Mouse (Mus musculus) cerebellum, adult 11 months (tissue): ENCODE results near the gene Wrap53.
"Not testable (repeated sequence)": the region's sequence is repeated elsewhere in the genome, so short reads cannot be mapped to it uniquely, and the experiment has no call there.

Source experiments
- DNase-seq: peaks from one replicate; pipeline ENCODE4 v3.0.0; 2022

Gene Wrap53

DNA sequence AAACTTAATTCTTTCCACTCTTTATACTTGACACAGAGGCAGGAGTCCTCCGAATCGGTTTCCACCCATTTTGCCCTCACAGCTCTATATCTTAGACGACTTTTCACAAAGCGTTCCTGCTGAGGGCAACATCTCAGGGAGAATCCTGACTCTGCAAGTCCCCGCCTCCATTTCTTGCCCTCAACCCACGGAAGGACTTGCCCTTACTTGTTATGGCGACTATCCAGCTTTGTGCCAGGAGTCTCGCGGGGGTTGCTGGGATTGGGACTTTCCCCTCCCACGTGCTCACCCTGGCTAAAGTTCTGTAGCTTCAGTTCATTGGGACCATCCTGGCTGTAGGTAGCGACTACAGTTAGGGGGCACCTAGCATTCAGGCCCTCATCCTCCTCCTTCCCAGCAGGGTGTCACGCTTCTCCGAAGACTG lies at the start of gene Wrap53, which contains the start of gene Trp53:
Gene Wrap53, minus strand, starts transcription at position 165 of the 424 bp plus-strand sequence.
Gene Trp53, plus strand, starts transcription at position 269 of the 424 bp plus-strand sequence.
- DNase-seq = peak; percentile 83

DNA sequence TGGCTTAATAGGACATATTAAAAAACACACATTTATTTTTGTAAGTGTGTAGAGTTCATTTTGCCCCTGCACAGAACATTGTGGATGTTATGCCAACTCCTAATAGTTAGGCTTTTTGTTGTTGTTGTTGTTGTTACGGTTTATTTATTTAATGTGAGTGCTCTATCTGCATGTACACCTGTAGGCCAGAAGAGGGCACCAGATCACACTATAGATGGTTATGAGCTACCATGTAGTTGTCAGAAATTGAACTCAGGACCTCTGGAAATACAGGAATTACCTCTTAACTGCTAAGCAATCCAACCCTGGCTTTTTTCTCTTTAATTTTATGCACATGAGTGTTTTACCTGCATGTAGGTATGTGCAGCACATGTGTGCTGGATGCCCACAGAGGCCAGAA lies 49.7 kb upstream of the Wrap53 start:
- no peak for DNase-seq

DNA sequence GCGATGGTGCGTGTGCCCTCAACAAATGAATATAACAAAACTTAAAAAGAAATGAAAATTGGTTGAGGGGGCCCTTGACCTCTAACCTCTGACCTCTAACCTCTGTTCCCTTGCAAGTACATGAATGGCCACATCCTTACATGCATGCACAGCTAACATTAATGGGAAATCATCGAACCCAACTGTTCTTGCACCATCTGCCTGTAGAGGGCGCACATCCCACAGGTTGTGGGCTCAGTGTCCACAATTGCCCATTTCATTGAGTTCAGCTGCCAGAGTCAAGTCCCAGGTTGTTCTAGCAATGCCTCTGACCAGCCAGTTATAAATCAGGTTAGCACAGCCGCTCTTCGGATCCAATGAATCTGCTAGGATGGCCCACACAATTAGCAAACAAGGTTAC lies 48.2 kb upstream of the Wrap53 start:
- DNase-seq = peak; percentile 78

- DNase-seq = not testable (repeated sequence)
Measured at GRCm38 (mm10) chr11:69624339-69624738, 44.3 kb upstream of the Wrap53 start.

DNA sequence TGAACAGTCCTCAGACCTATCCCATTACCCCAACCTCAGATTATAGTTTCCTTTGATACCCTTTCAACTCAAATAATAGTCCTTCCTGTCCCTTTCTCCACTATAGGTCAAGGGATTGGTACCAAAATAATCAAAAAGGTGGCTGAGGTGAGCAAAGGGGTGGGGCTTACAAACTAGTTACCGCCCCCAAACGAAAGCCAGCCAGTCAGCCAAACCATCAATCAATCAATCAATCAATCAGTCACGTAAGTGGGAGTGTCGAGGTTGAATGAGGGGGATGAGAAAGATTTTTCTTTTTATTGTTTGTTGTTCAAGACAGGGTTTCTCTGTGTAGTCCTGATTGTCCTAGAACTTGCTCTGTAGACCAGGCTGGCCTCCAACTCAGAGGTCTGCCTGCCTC lies 43.0 kb upstream of the Wrap53 start:
- no peak for DNase-seq

GRCm38 (mm10) chr11:69622406-69622805 lies 42.4 kb upstream of the Wrap53 start:
- DNase-seq = no peak

DNA sequence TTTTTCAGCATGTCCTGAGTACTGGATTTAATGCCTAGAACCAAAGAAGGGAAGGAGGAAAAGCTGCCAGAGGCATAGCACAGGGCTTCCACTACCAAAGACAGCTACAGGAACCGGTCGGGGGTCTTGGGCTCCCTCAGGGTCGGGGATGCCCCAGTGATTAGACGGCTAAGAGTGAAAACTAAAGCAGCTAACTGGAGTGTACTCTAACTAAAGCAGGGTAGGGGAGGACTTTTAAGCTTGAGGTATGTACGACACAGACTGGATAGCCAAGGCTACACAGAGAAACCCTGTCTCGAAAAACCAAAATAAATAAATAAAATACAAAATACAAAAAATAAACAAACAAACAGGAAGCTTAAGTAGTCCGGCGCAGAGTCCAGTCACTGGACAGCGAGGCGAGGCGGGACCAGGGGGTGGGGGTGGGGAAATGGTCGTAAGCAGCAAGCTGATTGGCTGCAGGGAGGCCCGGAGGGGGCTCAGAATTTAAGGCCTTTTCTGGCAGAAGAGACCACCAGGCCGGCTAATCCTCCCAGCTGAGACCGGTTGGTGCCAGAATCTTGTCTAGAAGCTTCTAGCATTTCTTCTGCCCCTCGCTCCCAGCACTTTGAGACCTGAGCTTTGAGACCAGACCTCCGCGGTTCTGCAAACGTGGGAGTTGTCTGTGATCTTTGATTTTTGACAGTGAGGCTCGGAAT lies 41.7 kb upstream of the Wrap53 start, which contains the start of gene Sat2:
Gene Sat2, plus strand, starts transcription at position 454 of the 698 bp plus-strand sequence.
- DNase-seq = peak; percentile 54

DNA sequence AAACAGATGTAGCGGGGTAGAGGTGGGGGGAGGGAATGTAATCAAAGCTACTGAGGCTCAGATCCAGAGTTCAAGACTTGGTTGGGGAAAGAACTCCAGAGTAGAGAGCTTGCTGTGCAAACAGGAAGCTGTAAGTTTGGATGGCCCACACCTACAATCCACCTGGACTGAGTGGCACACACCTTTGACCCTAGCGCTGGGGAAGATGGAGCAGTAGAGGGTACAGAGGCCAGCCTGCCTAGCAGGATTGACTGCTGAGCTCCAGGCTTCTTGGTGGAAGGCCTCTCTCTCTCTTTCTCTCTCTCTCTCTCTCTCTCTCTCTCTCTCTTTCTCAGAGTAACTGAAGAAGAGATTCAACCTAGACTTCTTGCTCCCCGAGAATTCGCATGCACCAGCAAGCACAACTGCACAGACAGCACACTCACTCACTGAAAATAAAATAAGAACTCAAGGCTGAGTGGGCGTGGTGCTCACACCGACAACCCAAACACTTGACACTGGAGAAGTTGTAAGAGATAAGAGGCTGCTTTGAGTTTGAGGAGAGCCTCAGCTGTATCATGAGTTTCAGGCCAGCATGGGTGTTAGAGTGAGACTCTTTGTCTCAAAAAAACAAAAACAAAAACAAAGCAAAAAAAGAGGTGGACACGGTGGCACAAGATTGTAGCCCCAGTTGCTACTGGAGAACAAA lies 40.5 kb upstream of the Wrap53 start:
- DNase-seq = no peak

DNA sequence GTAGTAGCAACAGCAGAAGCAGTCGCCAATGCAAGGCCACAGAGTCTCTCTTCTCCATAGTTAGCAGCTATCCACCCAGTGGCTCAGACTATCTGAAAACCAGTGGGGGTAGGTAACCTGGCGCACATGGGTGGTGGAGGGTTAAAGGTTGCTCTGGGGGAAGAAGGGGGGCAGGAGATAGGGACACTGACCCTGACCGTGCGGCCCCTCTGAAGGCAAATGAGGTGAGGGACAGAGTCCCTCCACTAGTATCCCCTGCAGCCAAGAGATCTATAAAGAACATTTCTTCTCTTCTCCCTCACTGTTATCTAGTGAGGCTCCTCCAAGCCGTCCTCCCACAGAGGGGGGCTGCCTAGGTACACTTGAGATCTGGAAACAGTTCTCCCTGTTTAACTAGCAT lies 37.8 kb upstream of the Wrap53 start, which contains the start of gene Shbg:
Gene Shbg, minus strand, starts transcription at position 101 of the 400 bp plus-strand sequence.
- no peak for DNase-seq

- DNase-seq = no peak
Measured at GRCm38 (mm10) chr11:69616781-69617180, 36.7 kb upstream of the Wrap53 start.

DNA sequence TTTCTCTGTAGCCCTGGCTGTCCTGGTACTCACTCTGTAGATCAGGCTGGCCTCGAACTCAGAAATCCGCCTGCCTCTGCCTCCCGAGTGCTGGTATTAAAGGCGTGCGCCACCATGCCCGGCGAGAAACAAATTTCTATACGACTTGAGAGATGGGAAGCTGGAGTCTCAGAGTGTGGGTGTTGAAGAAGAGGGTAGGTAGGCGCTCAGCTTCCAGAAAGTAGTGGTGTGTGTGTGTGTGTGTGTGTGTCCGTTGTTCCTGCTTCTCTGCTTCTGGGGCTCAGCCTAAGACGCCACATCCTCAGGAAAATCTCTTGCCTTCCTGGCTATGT lies 34.2 kb upstream of the Wrap53 start:
- DNase-seq = not testable (repeated sequence)

DNA sequence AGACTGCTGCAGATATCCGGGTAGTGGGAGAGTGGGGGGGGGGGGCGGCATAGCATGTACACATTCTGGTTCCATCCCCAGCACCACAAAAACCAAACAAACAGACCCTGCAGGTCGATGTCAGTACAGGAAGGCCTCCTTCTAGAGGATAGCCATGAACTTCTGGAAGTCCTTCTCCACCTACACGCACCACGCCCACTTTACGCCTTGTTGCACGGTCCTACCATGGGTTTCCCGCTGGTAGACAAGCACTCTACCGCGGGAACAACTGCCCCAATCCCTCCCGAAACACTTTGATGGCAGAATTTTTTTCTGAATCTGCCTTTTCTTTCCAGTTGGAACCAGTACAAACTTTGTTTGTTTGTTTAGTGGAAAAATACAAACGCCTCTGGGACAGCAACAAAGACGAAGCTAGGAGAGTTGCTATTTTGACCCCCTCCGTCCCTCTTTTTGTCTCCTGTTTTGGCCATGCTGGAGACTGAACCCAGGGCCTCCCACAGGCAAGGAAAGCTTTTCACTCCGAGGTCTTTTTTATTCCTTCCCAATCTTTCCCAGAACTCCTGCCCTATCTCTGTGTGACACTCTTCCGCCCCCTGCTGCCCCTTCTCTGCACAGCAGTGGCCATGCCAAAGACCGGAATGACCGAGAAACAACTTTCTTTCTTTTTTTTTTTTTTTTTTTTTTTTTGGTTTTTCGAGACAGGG lies 33.6 kb upstream of the Wrap53 start:
- peak; percentile 76 for DNase-seq

GRCm38 (mm10) chr11:69610899-69611298 lies 30.8 kb upstream of the Wrap53 start:
- DNase-seq = no peak

- DNase-seq = no peak
Measured at GRCm38 (mm10) chr11:69609416-69609815, 29.4 kb upstream of the Wrap53 start.

DNA sequence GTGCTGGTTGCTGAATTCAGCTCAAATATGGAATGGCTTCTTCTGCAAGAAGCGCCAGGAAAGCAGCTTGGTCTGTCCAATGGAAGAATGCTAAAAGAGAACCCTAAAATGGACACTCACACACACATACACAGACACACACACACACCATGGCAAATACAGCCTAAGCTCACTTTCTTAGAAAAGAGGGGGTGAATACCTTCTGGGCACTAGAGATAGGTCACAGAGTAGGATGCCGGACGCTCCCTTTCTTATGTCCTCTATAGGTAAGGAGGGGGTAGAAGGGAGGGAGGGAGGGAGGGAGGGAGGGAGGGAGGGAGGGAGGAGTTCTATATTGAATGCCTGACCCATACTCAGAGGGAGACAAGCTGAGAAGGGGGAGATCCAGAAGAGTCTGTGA lies 28.5 kb upstream of the Wrap53 start:
- DNase-seq = no peak

GRCm38 (mm10) chr11:69606832-69607231 lies 26.8 kb upstream of the Wrap53 start:
- no peak for DNase-seq

GRCm38 (mm10) chr11:69606491-69606795 lies 26.4 kb upstream of the Wrap53 start:
- DNase-seq = no peak

- DNase-seq = peak; percentile 89
Measured at GRCm38 (mm10) chr11:69605726-69606490, 25.9 kb upstream of the Wrap53 start, which contains the start of gene Atp1b2. Gene Atp1b2, minus strand, starts transcription at chr11:69605942.

DNA sequence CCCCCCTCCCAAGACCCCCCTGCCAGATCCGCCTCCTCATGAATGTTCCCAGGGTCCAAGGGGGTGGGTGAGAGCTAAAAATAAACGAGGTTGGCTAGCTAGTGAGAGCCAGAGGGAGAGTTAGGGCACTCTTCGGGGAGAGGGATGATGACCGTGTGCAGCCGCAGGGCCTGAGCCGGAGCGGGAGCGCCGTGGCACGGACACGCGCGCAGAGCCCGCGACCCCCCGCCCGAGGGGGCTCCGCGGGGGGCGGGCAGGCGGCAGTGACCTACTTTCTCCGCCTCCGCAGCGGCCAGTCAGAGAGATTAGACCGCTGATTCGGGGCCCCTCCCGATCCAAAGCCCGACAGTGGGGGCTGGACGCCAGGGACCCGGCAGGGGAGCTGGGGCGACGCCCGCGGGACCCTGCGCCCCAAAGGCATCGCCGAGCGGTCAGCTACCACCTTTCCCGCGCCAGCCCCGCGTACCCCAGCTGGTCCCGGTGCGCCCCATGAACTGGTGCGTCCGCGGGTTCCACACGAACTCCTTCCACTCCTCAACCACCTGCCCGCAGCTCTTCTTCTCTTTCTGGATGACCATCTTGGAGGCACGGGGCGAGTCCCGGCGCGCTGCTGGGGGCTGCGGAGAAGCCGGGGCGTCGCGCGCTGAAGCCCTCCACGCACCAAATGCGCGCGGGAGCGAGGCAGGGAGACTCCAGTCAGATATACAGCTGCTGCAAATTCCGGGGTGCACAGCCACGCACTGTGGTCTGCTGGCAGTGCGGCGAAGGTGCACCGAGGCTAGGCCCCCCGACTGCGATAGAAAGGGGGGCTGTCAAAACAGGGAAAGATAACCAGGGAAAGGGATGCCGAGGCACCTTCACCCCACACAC lies 25.0 kb upstream of the Wrap53 start:
- DNase-seq = peak; percentile 83

DNA sequence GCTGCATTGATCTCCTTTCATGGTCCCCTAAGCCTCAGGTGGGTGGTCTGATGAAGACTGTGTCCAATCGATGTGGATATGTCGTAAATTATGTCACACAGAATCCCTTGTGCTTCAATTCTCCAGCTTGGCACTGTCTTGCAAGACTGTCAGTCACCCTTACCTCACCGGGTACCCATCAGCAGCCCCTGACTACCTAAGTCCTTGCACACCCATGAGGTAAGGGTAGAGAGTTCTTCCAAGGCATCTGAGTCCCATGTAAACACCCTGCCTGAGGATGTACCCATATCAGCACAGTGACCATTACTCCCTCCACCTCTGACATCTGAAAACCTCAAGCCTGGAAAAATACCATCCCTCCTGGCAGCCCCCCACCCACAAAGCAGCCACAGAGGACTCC lies 24.3 kb upstream of the Wrap53 start:
- DNase-seq = no peak

GRCm38 (mm10) chr11:69603516-69603915 lies 23.5 kb upstream of the Wrap53 start:
- DNase-seq = no peak

DNA sequence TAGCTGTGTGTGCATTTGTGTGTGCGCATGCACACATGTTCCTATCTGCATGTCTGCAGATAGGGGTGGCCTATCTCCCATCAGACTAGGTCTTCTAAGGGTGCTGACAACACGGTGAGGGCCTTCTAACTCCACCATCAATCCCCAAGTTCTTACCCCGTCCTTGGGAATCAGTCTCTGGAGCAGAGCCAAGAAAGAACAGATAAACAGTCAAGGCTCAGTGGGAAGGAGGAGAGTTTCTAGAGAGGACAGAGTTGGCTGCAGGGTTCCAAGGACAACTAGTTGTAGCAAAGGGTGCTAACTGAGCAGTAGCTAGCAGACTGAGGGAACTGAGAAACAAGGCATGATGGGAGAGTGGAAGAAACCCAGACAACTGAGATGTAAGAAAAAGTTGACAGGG lies 21.7 kb upstream of the Wrap53 start:
- no peak for DNase-seq
